In the genomic region with DNA sequence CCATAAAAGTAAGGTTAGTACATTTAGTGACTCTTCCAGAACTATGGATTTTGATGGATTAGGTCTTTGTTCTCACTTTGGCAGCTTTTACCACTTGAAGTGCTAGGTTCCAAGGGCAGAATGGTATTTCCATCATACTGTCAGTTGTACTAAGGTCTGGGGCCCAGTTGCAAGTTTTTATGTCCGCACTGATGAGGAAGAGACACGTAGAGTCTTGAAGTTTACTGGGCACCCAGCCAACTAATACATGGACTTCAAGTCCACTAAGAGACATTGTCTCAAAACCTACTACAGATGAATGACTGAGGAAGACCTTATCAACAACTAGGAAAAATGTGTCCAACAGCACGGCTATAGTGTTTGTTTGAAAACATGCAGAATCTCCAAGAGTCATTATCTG, we compare ENCODE assay signal across 25 mouse cellular contexts.
DNase-seq lines count a peak whose midpoint lies in the region; ATAC-seq and TF ChIP-seq lines count a peak whose summit lies in the region.
"Had no signal": no experiment of that assay in that cellular context is flagged by ENCODE, and none has a peak within 500 bp of the region (broad histone marks: within the 10 kb centered on the region; RNA-seq: fewer than 3 reads in every experiment).

No protein-coding gene starts in this region.

- WGBS in embryonic facial prominence, embryonic 14.5 days = 55% methylated on average over 3 of the region's 3 CpGs
- WGBS in embryonic facial prominence, embryonic 10.5 days = 93% methylated on average over 3 of the region's 3 CpGs
- WGBS in kidney, postnatal 0 days = 48% methylated on average over 3 of the region's 3 CpGs
- WGBS in kidney, embryonic 14.5 days = 50% methylated on average over 3 of the region's 3 CpGs
- 24% methylated on average over 3 of the region's 3 CpGs for WGBS in lung, embryonic 14.5 days

- ATAC-seq in embryonic facial prominence, embryonic 14.5 days (ENCODE audit: low read depth) = no peak
- no peak for ATAC-seq in kidney, postnatal 0 days (replicated peaks; ENCODE audit: low FRiP score, low read depth)
- no peak for ATAC-seq in kidney, embryonic 14.5 days (ENCODE audit: low FRiP score, low TSS enrichment)
- peak; percentile 21; the same call in 1 of the 2 replicates for ATAC-seq in lung, embryonic 14.5 days (ENCODE audit: insufficient read depth)
- ATAC-seq: CD4-positive, CD25-positive, alpha-beta regulatory T cell, adult 4 months; forebrain, embryonic 13.5 days; forebrain, embryonic 16.5 days had no signal

- H3K9ac ChIP-seq in embryonic facial prominence, embryonic 14.5 days (ENCODE audit: low read depth, low read length) = no peak overlapping the region
- H3K9ac ChIP-seq in kidney, postnatal 0 days (ENCODE audit: low read depth, low read length) = no peak overlapping the region
- no peak overlapping the region for H3K9ac ChIP-seq in kidney, embryonic 14.5 days (ENCODE audit: low read depth, low read length)
- H3K9ac ChIP-seq in lung, embryonic 14.5 days = no peak overlapping the region
- H3K9ac ChIP-seq: embryonic facial prominence, embryonic 12.5 days; forebrain, embryonic 13.5 days; heart, embryonic 13.5 days; hindbrain, embryonic 12.5 days; hindbrain, embryonic 15.5 days had no signal

- DNase-seq in embryonic facial prominence, embryonic 14.5 days (ENCODE audit: low spot score) = peak; percentile 21
- DNase-seq in embryonic facial prominence, embryonic 10.5 days (ENCODE audit: low spot score) = no peak
- peak; percentile 43 for DNase-seq in kidney, postnatal 0 days (ENCODE audit: low spot score)
- DNase-seq in lung, embryonic 14.5 days = peak; percentile 70
- DNase-seq in lung, postnatal 25 days (ENCODE audit: low spot score) = no peak
- DNase-seq in fat pad, adult 2 months (ENCODE audit: extremely low read depth, low read depth, low spot score) = peak; percentile 5
- DNase-seq: adrenal gland, adult 2 months; adrenal gland, postnatal 14 days; cerebellum, adult 11 months; cerebellum, adult 8-10 months; cerebellum, postnatal 14 days; gastrocnemius, postnatal 10 days; gastrocnemius, postnatal 36 days; heart, adult 2 months had no signal

- no peak overlapping the region for H3K4me2 ChIP-seq in embryonic facial prominence, embryonic 14.5 days (ENCODE audit: low read depth, low read length)
- H3K4me2 ChIP-seq in kidney, postnatal 0 days (ENCODE audit: low read length) = no peak overlapping the region
- no peak overlapping the region for H3K4me2 ChIP-seq in kidney, embryonic 14.5 days (replicated peaks; ENCODE audit: low read depth, low read length)
- no peak overlapping the region for H3K4me2 ChIP-seq in lung, embryonic 14.5 days
- H3K4me2 ChIP-seq: embryonic facial prominence, embryonic 12.5 days; forebrain, embryonic 13.5 days; heart, embryonic 13.5 days; hindbrain, embryonic 12.5 days; hindbrain, embryonic 15.5 days had no signal

- no peak overlapping the region for H3K4me3 ChIP-seq in embryonic facial prominence, embryonic 14.5 days (ENCODE audit: low read depth, low read length)
- no peak overlapping the region for H3K4me3 ChIP-seq in embryonic facial prominence, embryonic 10.5 days
- H3K4me3 ChIP-seq in kidney, postnatal 0 days (replicated peaks; ENCODE audit: low read depth, low read length) = no peak overlapping the region
- H3K4me3 ChIP-seq in kidney, embryonic 14.5 days (ENCODE audit: low read length) = no peak overlapping the region
- H3K4me3 ChIP-seq in lung, embryonic 14.5 days (ENCODE audit: low read depth, low read length) = no peak overlapping the region
- H3K4me3 ChIP-seq: embryonic facial prominence, embryonic 12.5 days; erythroblast, embryonic 14.5 days; forebrain, embryonic 10.5 days; forebrain, embryonic 13.5 days; heart, adult 2 months; heart, embryonic 10.5 days; heart, embryonic 13.5 days; hindbrain, embryonic 12.5 days; hindbrain, embryonic 15.5 days had no signal

- no peaks in the 10 kb centered on the region for H3K36me3 ChIP-seq in embryonic facial prominence, embryonic 14.5 days (ENCODE audit: control insufficient read depth, insufficient read depth, low read length)
- no peaks in the 10 kb centered on the region for H3K36me3 ChIP-seq in embryonic facial prominence, embryonic 10.5 days (replicated peaks)
- H3K36me3 ChIP-seq in kidney, postnatal 0 days (ENCODE audit: insufficient read depth, low read length) = no peaks in the 10 kb centered on the region
- H3K36me3 ChIP-seq in kidney, embryonic 14.5 days (ENCODE audit: control insufficient read depth, insufficient read depth, low read length) = no peaks in the 10 kb centered on the region
- H3K36me3 ChIP-seq in lung, embryonic 14.5 days (ENCODE audit: insufficient read depth) = no peaks in the 10 kb centered on the region
- H3K36me3 ChIP-seq: embryonic facial prominence, embryonic 12.5 days; forebrain, embryonic 10.5 days; heart, embryonic 10.5 days; heart, embryonic 13.5 days; hindbrain, embryonic 12.5 days; hindbrain, embryonic 15.5 days had no signal

- H3K4me1 ChIP-seq in embryonic facial prominence, embryonic 14.5 days (ENCODE audit: control insufficient read depth, insufficient read depth, low read length) = no peaks in the 10 kb centered on the region
- no peaks in the 10 kb centered on the region for H3K4me1 ChIP-seq in embryonic facial prominence, embryonic 10.5 days
- H3K4me1 ChIP-seq in kidney, postnatal 0 days (replicated peaks; ENCODE audit: insufficient read depth, low read length) = no peaks in the 10 kb centered on the region
- no peaks in the 10 kb centered on the region for H3K4me1 ChIP-seq in kidney, embryonic 14.5 days (ENCODE audit: control insufficient read depth, insufficient read depth, low read length)
- H3K4me1 ChIP-seq in lung, embryonic 14.5 days (ENCODE audit: insufficient read depth) = no peaks in the 10 kb centered on the region
- H3K4me1 ChIP-seq: embryonic facial prominence, embryonic 12.5 days; forebrain, embryonic 10.5 days; forebrain, embryonic 13.5 days; heart, embryonic 10.5 days; hindbrain, embryonic 12.5 days; hindbrain, embryonic 15.5 days had no signal

- TF ChIP-seq CTCF in kidney, postnatal 0 days (IDR thresholded peaks at IDR 0.05; ENCODE audit: low read depth) = no peak
- no peak for TF ChIP-seq CTCF in lung, embryonic 14.5 days (IDR thresholded peaks at IDR 0.05; ENCODE audit: low read depth)

- no peak overlapping the region for H3K27ac ChIP-seq in embryonic facial prominence, embryonic 14.5 days (replicated peaks; ENCODE audit: low read depth, low read length)
- H3K27ac ChIP-seq in embryonic facial prominence, embryonic 10.5 days (replicated peaks) = no peak overlapping the region
- H3K27ac ChIP-seq in kidney, postnatal 0 days = no peak overlapping the region
- H3K27ac ChIP-seq in kidney, embryonic 14.5 days (ENCODE audit: low read depth, low read length) = no peak overlapping the region
- H3K27ac ChIP-seq in lung, embryonic 14.5 days (ENCODE audit: low read depth) = no peak overlapping the region
- H3K27ac ChIP-seq: embryonic facial prominence, embryonic 12.5 days; forebrain, embryonic 10.5 days; forebrain, embryonic 13.5 days; heart, adult 2 months; heart, embryonic 10.5 days; heart, embryonic 13.5 days; hindbrain, embryonic 12.5 days; hindbrain, embryonic 15.5 days had no signal

- no peaks in the 10 kb centered on the region for H3K27me3 ChIP-seq in embryonic facial prominence, embryonic 14.5 days (replicated peaks; ENCODE audit: control insufficient read depth, insufficient read depth, low read length)
- H3K27me3 ChIP-seq in embryonic facial prominence, embryonic 10.5 days (replicated peaks; ENCODE audit: low read depth, poor library complexity, severe bottlenecking) = no peaks in the 10 kb centered on the region
- H3K27me3 ChIP-seq in kidney, postnatal 0 days (ENCODE audit: insufficient read depth, low read length) = no peaks in the 10 kb centered on the region
- H3K27me3 ChIP-seq in kidney, embryonic 14.5 days (ENCODE audit: control insufficient read depth, insufficient read depth, low read length) = no peaks in the 10 kb centered on the region
- no peaks in the 10 kb centered on the region for H3K27me3 ChIP-seq in lung, embryonic 14.5 days (ENCODE audit: insufficient read depth, low read length)
- H3K27me3 ChIP-seq: embryonic facial prominence, embryonic 12.5 days; forebrain, embryonic 13.5 days; heart, embryonic 13.5 days; hindbrain, embryonic 12.5 days; hindbrain, embryonic 15.5 days had no signal

- no peaks in the 10 kb centered on the region for H3K9me3 ChIP-seq in embryonic facial prominence, embryonic 14.5 days (ENCODE audit: control insufficient read depth, low read length)
- no peaks in the 10 kb centered on the region for H3K9me3 ChIP-seq in embryonic facial prominence, embryonic 10.5 days
- no peaks in the 10 kb centered on the region for H3K9me3 ChIP-seq in kidney, postnatal 0 days (replicated peaks; ENCODE audit: low read length)
- no peaks in the 10 kb centered on the region for H3K9me3 ChIP-seq in kidney, embryonic 14.5 days (ENCODE audit: control insufficient read depth, low read length)
- H3K9me3 ChIP-seq in lung, embryonic 14.5 days (ENCODE audit: low read depth, low read length) = no peaks in the 10 kb centered on the region
- H3K9me3 ChIP-seq: embryonic facial prominence, embryonic 12.5 days; forebrain, embryonic 10.5 days; forebrain, embryonic 13.5 days; heart, embryonic 10.5 days; heart, embryonic 13.5 days; hindbrain, embryonic 12.5 days; hindbrain, embryonic 15.5 days had no signal

Comparison
In these comparisons a context has a peak if more than half of its experiments do, and no peak if none do; other contexts are left out.
1. DNase-seq: peak in embryonic facial prominence, embryonic 14.5 days (single experiment), kidney, postnatal 0 days (single experiment), lung, embryonic 14.5 days (single experiment) and fat pad, adult 2 months (single experiment); none in embryonic facial prominence, embryonic 10.5 days (single experiment) and lung, postnatal 25 days (single experiment).